Mouse (Mus musculus) mouse trophoblast stem cell (cell line): ENCODE measurements at regions not wholly inside any gene's neighbourhood (a gene's known extent, or its start where the extent isn't known, plus 50 kb on each side); places are given as distances from the start of the nearest gene placed in this dataset.

ENCODE experiments used
- in situ Hi-C, 2 experiments: fragments of 300-500 bp; cut with MseI, MboI; formaldehyde crosslinking; loops; 2 replicates in 1 of 2; 3 replicates in 1 of 2; pipeline ENCODE4 v1.15.1; 2025

DNA sequence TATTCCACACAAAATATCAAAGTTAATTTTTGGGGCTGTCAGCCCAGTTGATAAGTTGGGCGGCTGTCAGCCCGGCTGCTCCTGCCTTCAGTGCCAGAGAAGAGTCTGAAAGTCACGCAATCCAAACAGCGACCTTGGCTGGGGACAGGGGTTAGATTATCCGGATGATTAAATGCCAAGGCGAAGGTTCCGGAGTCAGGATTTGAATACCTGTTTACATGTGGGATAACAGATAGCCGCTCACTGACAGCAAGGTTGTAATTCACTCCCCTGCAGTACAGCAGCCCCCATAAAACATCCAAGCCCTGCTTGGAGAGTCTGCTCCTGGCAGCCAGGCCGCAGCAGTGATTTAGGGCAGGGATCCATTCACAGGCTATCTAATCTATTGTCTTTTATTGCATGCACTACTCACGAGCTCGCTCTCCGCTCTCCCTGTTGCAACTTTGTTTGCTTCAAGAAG lies 388.3 kb downstream of the Gm45692 start:
- in situ Hi-C loops, result no loop called here

DNA sequence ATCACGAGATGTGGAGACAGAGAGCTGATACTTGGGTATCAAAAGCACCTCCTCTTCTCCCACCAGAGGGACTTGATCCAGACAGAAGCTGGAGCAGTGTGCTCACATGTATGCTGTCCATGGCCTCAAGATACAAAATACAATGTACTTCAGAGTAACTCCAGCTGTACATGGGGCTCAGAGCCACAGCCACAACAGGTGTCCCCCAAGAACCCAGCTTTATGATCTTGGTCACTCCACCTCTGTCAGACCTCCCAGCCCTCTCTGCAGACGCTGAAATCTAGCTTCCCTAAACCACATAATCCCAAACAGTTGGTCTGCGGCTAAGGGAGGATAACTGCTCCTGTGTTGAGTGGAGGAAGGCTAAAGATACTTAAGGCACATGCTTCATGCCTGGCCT lies 389.9 kb downstream of the Gm45692 start:
- in situ Hi-C loops, result no loop called here

DNA sequence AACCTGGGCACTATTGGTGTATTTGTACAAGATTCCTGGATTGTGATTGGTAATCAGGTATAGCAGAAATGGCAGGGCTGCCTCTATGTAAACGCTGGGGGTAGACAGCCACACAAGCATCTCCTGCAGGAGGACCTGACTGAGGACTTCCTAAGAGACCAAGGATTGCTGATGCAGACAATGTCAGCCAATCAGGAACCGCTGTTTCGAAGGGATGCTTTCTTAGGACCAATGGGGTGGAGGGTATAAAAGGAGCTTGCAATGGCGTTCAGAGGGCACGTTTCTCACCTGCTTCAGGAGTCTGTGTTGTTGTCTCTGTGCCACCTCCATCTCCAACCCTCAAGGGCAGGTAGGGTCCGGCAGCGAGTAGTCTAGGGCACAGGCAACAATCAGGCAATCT lies 393.7 kb downstream of the Gm45692 start:
- in situ Hi-C loops, result no loop called here

DNA sequence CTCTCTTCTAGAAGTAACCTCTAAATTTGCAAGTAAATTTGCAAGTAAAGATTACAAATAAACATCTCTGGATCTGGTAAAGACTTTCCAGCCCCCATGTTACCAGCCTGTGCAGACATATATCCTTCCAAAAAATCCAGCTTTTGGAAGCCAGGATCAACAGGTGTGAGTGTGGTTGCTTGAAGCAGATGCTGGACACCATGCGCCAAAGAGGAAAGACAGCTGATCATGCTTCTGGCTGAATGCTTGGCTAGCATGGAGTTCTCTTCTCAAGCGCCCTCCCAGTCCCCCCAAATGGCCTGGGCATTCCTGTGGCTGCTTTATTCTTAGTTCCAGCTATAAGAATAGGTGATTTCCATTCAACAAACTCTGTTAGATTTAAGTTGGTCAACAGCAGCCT lies 404.9 kb downstream of the Gm45692 start:
- in situ Hi-C loops, result no loop called here

DNA sequence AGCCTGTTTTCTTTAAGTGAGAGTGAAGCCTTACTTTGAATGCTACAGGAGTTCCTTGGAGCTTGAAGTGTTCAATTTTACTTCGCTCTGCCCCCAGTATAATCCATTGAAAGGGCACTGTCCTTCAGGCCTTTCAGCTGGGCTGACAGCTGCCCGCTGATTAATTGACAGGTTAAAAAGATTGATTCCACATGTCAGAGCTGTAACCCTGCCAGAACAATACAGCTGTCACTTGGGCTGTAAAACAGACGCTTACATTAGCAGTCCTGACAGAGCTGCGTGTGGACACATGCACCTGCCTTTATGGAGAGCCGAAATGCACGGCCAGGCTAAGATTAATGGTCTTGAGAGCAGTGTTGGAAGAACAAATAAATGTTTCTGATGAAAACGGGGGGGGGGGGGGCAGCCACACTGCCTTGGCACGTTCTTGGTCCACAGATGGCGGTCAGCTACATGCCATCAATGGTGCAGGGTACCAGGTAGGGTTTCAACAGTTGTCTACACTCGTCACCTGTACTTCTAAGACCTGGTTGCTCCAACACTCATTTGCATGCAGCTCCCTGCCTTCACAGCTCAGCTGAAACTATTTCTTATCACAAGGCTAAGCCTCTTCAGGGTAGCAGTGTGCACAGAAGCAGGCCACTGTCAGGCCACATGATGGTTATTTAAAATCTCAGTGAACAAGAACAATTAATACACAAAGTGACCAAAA lies 407.3 kb downstream of the Gm45692 start:
- in situ Hi-C loops, result no loop called here

DNA sequence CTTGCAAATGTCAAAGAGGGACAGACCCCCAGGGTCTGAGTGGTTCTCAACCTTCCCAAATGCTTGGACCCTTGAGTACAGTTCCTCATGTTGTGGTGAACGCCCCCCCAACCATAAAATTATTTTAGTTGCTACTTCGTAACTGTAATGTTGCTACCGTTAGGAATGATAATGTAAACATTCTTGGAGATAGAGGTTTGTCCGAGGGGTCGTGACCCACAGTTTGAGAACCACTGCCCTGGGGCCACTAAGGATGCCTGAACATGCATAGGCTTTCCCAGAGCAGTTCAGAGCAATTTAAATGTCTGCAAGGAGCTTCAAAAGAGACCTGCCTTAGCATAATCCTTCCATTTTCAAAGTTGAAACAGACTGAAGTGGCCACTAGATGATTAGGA lies 407.8 kb downstream of the Gm45692 start:
- in situ Hi-C loops, result no loop called here

DNA sequence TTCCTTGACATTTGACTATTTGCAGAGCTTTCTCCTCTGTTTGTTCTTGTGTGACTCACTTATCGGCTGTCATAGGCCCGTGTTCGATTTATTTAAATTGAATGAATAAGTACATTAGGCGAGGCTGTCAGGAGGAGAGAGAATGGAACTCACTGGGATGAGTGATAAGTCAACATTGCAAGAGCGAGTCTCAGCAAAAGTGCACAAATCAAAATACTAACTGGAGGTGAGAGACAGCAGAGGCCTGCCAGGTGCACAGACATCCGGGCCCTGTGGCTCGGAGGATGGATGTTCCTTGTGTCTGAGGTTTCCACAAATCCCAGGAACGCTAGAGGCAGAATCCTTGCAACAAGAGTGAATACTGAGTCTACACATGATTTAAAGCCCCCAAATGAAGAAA lies 410.6 kb downstream of the Gm45692 start:
- in situ Hi-C loops, result no loop called here

DNA sequence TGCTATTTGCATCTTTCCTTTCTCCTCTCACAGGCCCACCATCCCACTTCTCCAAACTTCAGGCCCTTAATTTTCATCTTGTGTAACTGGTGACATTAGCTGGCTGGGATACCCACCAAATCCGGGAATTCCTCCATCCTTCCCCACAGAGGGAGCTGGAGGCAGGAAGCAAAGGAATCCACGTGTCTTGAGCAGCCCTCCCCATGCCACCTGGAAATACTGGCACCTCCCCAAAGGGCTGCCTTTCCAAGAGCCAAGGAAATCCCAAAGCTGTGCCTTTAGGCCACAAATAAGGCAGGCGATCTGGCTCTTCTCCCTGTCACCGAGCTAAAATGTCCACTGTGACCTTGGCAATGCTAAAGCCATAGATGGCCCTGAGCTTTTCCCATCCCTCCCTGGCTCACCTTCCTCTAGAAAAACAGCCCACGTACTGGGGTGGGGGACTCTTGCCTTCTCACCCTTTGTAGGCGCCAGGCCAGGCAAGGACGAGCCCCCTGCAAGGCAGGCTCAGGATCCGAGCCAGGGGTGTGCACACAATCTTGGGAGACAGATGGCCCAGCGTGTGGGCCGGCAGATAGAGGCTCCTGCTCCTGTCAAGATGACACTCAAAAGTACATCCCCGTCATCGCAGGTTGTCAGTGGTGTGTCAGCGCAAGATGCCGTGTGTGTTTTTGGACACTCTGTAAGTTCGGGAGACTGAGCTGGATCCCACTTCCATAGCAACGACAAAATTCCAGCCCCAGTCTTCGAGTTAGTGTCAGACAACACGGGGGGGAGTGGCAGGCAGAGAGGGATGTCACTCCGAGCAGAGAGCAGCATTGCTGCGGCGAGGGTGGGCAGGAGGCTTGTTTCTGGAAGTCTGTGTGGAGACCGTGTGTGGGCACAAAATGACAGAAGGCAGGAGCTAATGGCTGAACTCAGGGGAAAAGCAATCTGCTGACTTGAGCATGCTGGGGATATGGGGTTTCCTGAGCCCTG lies 414.4 kb downstream of the Gm45692 start:
- in situ Hi-C loops, result no loop called here

DNA sequence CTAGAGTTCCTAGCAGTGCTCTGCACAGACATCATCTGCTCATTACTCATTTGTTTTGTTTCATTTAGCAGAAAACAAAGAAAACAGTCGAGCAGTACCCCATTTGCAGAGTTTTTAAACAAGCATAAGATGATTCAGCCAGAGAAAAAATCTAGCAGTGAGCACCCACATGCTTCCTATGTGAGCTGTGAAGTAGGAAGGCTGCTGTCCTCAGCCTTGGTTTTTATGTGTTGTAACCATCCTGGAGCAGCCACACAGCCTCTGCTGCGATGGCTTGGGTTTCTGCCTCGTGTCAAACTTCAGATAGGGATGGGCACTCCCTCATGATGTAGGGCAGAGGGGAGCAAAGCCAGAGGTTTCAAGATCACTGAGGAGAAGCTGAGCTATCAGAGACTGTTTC lies 416.5 kb downstream of the Gm45692 start:
- in situ Hi-C loops, result no loop called here

DNA sequence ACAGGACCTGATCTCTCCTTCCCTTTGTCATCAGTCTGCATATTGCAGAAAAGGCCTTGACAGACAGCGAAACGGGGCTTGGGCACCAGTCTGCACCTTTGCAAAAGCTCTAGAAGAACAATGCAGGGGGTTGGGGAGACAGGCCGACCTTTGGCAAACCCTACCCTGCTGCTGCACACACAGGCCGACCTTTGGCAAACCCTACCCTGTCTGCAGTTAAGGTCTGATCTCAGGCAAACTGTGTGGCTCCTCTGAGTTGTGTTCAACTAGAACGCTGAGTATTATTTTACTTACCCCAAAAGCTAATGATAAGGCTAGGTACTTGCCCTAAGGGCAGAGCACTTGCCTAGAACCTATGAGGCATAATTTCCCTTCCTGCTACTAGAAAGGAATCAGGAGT lies 423.4 kb upstream of the Zfp703 start:
- in situ Hi-C loops, result no loop called here

DNA sequence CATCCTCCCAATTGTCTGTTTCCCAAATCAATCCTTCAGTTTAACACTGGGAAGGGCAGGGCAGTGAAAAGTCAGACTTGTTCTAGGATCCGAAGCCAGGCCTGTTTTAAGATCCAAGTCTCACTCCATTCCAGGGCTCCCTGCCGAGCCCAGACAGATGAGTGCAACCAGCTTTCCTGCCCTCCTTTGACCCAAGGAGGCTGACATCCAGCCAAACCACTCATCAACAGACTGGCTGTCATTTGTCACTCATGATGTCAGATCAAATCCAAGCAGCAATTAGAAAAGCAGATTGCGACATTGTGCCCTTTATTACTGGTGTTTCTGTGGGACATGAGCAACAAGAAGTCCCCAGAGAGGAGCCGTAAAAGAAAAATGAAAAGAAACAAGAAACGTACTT lies 417.9 kb upstream of the Zfp703 start:
- in situ Hi-C loops, result no loop called here

DNA sequence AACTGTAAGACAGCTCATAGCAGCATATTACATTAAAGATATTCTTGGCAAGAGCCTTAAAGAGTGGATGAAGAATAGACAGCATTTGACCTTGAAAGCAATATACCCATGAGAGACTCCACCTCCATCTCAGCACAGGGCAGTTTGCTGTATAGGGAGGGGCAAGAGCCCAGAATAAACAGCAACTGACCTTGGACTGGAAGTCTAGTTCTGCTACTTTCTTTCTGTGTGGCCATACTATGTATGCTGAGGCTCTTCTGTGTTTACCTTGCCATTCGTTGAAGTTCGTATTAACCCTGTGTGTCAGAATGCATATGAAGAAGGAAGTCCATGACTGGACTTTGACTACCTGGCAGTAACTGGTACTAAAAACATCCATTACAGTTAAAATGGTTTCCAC lies 414.0 kb upstream of the Zfp703 start:
- in situ Hi-C loops, result no loop called here

DNA sequence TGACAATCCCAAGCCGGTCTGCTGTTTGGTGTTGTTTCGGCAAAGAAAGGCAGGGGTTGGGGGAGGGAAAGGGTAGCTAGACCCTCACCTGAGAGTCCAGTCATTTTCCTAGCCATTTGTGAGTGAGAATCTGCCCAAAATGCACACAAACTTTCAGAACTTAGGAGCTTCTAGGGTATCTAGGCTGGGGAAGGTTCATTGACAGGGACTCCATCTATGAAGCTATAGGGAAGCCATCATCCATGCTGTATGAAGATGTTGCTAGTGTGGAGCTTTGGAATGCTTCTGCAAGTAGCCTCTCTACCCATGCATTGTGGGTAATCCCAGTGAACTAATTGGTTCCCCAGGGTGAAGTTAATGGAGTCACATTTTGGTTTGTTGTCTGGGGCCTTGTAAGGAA lies 412.9 kb upstream of the Zfp703 start:
- in situ Hi-C loops, result no loop called here

DNA sequence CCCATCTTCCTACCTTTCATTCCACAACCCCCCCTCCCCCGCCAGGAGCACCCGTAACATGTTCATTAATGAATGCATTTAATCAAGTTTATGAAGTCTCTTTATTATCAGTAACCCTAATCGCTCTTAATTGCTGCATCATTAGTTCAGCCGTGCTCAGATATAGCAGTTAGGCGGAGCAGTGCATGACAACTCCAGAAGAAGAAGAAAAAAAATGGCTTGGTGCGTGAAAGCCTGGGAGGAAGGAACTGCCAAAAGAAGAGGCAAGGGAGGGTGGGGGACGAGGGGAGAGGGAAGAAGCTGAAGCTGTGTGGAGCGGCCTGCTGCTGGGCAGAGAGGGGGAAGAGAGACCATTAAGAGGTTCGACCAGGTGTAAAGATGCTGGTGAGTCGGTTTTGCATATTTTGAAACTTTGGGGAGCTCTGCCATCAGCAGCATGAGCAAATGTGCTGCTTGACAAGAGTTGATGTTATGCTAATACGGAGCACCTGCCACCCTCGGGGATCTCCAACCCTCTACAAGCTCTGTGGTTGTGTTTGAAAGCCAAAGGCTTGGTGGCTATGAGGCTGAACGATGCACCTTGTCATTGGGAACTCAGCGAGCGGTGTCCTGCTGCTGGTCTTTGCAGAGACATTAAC lies 408.6 kb upstream of the Zfp703 start:
- in situ Hi-C loops, result no loop called here

DNA sequence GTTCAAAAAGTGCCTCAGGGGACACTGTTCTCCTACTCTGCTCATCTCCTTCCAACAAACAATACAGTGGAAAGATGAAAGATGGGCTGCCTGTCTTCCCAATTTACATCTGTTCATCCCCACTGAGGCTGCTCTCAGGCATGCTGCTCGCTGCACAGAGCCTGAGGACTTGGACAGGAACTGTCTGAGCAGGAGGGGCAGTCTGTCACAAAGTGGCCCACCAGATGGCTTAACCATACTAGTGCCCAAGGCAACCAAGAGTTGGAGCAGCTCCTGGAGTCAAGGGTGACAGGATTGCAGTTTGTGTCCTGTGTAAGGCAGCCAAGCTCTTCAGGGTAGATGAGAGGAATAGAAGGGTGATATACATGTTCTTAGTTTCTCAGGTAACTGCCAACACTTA lies 388.3 kb upstream of the Zfp703 start:
- in situ Hi-C loops, result no loop called here

DNA sequence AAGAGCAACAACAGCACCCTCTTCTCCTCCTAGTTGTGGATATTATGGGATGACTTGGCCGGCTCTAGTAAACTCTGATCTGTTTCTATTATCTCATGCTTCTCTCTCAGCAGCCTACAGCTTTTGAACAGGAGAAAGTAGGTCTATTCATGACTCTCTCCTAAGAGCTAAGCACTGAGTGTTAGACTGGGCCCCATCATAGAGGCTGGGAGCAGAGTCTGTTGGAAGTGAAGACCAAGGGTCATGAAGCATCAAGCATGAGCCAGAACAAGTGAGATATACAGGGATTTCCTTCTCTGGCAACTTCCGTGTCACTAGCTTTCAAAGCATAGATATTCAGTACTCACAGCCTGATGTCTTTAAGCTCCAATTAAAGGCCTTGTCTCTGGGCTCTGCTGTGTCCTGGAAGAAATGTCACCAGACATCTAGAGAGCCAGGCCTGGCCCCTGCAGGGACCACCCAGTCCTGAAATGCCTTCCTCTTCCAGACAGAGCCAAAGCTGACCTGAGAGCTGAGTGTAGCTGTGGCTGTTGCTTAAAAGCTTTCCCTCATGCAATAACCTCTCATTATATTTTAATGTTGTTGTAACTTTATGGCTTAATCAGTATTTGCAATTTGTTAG lies 386.4 kb upstream of the Zfp703 start:
- in situ Hi-C loops, result no loop called here

DNA sequence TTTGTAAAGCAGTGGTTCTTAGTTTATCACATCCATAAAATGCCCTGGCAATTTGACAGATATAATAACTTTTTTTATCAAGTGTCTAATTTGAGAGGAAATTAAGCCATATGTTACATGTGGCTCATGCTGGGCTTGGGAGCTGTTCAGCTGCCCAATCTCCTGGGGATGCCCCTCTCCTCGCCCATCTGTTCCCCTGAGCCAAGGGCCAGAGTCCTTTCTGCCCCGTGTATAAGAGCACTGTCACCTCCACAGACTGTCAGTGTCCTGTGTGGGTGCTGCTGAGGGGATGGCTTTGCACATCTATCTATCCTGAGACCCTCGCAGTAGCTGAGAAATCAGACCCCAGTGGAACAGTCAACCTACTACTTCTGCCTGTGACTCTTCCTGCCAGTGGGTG lies 385.9 kb upstream of the Zfp703 start:
- in situ Hi-C loops, result no loop called here

DNA sequence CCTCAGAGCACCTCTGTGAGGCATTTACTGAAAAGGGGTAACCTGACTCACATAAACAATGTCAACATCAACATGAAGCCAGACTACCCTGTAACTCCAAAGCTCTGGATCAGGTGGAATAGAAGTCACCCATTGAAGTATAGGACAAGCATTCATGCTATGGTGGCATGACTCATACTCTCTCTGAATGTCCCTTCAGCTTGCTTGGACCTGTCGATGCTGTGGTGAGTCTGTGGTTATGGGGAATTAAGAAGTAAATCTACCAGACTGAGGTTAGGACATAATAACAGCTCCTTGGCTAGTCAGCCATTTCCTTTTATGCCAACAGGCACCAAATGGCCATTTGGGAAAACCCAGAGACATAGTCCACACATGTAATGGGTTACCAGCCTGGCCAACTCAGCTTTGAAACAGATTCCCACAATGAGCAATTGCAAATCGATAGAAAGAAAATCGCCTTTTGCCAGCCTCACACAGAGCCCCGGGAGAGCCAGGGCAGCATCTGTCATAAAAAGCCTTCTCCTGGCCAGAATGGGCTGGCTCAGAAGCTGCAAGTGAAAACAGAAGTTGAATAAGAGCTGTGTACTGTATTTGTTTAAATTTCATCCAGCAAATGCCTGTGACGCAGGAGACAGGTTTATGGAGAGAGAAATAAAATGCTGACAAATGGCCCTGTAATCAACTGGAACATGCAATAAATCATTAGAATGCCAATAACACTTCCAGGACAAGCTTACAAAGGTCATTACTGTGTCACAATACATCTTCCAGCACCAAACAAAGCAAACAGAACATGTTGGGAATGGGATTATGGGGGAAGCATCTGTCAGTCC lies 383.4 kb upstream of the Zfp703 start:
- in situ Hi-C loops, result no loop called here

DNA sequence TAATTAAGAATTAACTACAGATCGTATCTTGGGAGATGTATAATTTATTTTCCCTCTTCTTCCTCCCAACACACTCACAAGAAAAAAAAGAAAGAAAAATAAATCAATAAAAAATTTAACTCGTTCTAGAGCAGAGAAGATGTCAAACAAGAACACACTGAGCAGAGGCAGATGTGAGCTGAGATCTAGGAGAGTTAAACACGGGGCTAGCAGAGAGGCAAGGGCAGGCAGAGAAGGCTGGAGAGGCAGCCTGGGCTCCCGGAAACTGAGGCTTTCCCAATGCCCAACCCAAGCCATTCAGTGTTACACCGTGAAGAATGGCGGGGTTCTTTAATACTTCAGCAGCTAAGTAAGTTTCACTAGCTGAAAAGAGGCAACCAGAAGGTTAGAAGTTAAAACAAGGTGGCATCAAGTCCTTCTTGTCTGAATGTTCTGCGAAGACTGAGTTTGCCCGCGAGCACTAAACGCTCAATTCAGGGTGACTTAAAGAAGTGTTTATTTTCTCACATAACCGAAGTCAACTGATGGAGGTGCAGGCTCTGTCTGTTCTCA lies 382.7 kb upstream of the Zfp703 start:
- in situ Hi-C loops, result no loop called here

DNA sequence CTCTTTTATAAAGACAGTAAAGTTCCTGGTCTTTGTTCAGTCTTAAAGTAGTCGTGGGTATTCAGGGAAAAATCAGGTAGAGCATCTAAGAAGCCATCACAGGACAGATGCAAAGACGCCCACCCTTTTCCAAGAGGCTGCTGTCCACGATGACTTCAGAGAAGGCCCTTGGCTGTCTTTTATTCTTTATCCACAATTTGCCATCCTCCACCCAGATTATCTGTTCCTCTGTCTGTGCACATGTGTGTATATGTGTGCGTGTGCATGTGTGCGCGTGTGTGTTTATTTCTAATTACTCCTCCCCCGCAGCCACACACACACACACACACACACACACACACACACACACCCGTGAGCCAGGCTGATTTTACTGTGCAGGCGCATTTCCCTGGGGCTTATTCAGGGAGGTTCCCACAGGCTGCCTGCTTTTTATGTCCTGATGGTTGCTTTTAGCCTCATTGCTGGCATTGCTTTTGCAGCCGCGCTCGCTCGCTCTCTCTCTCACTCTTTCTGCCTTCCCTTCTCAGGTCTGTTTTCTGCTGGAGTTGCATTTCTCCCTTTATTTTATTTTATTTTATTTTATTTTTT lies 381.6 kb upstream of the Zfp703 start:
- in situ Hi-C loops, result no loop called here
